Mouse (Mus musculus): Measurements from ENCODE around the gene Hpcal4. TPM values are rescaled to one million over a fixed set of nuclear protein-coding genes. Genes with fewer than 3 reads are reported as not detected.
A peak's percentile ranks its signal among the peaks of the same experiment; 100 is the strongest.

The Hpcal4 gene
- total RNA-seq, 1 experiment = 0.67 TPM

GRCm38 (mm10) chr4:123229166-123229565, 46.1 kb downstream of the Hpcal4 start:
- Histone ChIP-seq H3K4me3 (ENCODE audit: insufficient read depth in 1 of 2, low read depth in 1 of 2, low read length in 2 of 2, poor library complexity in 1 of 2, severe bottlenecking in 1 of 2) (peak overlapping the region in 1 of 2 experiments; percentile 35; a peak in 2 of 4 replicates), H3K36me3 (ENCODE audit: control insufficient read depth, insufficient read depth, low read length, poor library complexity, severe bottlenecking) (no peaks in the 10 kb centered on the region), H3K27ac (ENCODE audit: insufficient read depth, low read depth, low read length, poor library complexity, severe bottlenecking) (no peak overlapping the region), H3K9me3 (ENCODE audit: control insufficient read depth, insufficient read depth, low read depth, low read length) (no peaks in the 10 kb centered on the region), H3K4me1 (ENCODE audit: control insufficient read depth in 2 of 2, insufficient read depth in 2 of 2, low read length in 2 of 2, poor library complexity in 1 of 2) (peaks cover 0 to 5% of the 10 kb centered on the region in 2 experiments; a peak in 1 of 4 replicates), H3K9ac (ENCODE audit: insufficient read depth, low read depth, low read length, poor library complexity, severe bottlenecking) (no peak overlapping the region)
- no peak for TF ChIP-seq ZC3H11A (IDR thresholded peaks at IDR 0.05; ENCODE audit: borderline replicate concordance, low read depth, low read length)
- no peak for TF ChIP-seq CHD2 (IDR thresholded peaks at IDR 0.05; ENCODE audit: low read depth, low read length)
- no peak for TF ChIP-seq HCFC1 (IDR thresholded peaks at IDR 0.05; ENCODE audit: borderline replicate concordance, insufficient read depth, low read length)
- TF ChIP-seq ZNF384 (IDR thresholded peaks at IDR 0.05; ENCODE audit: low read depth, low read length) = no peak
- no peak for TF ChIP-seq MAFK (IDR thresholded peaks at IDR 0.05; ENCODE audit: insufficient read depth, low read depth, low read length)
- no peak for DNase-seq (ENCODE audit: low read depth, low spot score)
- in situ Hi-C loops (cut with MboI; ENCODE audit: low sequenced_read_pairs in 2 of 2, unreplicated experiment in 2 of 2) = no loop called here

GRCm38 (mm10) chr4:123232841-123233240, 49.8 kb downstream of the Hpcal4 start:
- Histone ChIP-seq H3K4me1 (ENCODE audit: control insufficient read depth in 2 of 2, insufficient read depth in 2 of 2, low read length in 2 of 2, poor library complexity in 1 of 2) (peaks cover 0 to 5% of the 10 kb centered on the region in 2 experiments; a peak in 1 of 4 replicates), H3K9ac (ENCODE audit: insufficient read depth, low read depth, low read length, poor library complexity, severe bottlenecking) (no peak overlapping the region), H3K4me3 (ENCODE audit: insufficient read depth in 1 of 2, low read depth in 1 of 2, low read length in 2 of 2, poor library complexity in 1 of 2, severe bottlenecking in 1 of 2) (no peak overlapping the region), H3K9me3 (ENCODE audit: control insufficient read depth, insufficient read depth, low read depth, low read length) (no peaks in the 10 kb centered on the region), H3K27ac (ENCODE audit: insufficient read depth, low read depth, low read length, poor library complexity, severe bottlenecking) (no peak overlapping the region), H3K36me3 (ENCODE audit: control insufficient read depth, insufficient read depth, low read length, poor library complexity, severe bottlenecking) (no peaks in the 10 kb centered on the region)
- no peak for TF ChIP-seq ZNF384 (IDR thresholded peaks at IDR 0.05; ENCODE audit: low read depth, low read length)
- TF ChIP-seq ZC3H11A (IDR thresholded peaks at IDR 0.05; ENCODE audit: borderline replicate concordance, low read depth, low read length) = no peak
- TF ChIP-seq CHD2 (IDR thresholded peaks at IDR 0.05; ENCODE audit: low read depth, low read length) = no peak
- no peak for TF ChIP-seq HCFC1 (IDR thresholded peaks at IDR 0.05; ENCODE audit: borderline replicate concordance, insufficient read depth, low read length)
- no peak for TF ChIP-seq MAFK (IDR thresholded peaks at IDR 0.05; ENCODE audit: insufficient read depth, low read depth, low read length)
- no peak for DNase-seq (ENCODE audit: low read depth, low spot score)
- in situ Hi-C loops (cut with MboI; ENCODE audit: low sequenced_read_pairs in 2 of 2, unreplicated experiment in 2 of 2) = no loop called here

- Histone ChIP-seq H3K9ac (ENCODE audit: insufficient read depth, low read depth, low read length, poor library complexity, severe bottlenecking) (no peak within 1 kb of the TSS), H3K9me3 (ENCODE audit: control insufficient read depth, insufficient read depth, low read depth, low read length) (no peaks in the 10 kb centered on the region), H3K27ac (ENCODE audit: insufficient read depth, low read depth, low read length, poor library complexity, severe bottlenecking) (no peak within 1 kb of the TSS), H3K4me1 (ENCODE audit: control insufficient read depth in 2 of 2, insufficient read depth in 2 of 2, low read length in 2 of 2, poor library complexity in 1 of 2) (peaks cover 0 to 5% of the 10 kb centered on the region in 2 experiments; a peak in 1 of 4 replicates), H3K4me3 (ENCODE audit: insufficient read depth in 1 of 2, low read depth in 1 of 2, low read length in 2 of 2, poor library complexity in 1 of 2, severe bottlenecking in 1 of 2) (peak within 1 kb of the TSS; percentile 59 to 63), H3K36me3 (ENCODE audit: control insufficient read depth, insufficient read depth, low read length, poor library complexity, severe bottlenecking) (no peaks in the 10 kb centered on the region)
- in situ Hi-C loops (cut with MboI; ENCODE audit: low sequenced_read_pairs in 2 of 2, unreplicated experiment in 2 of 2) = no loop called here
- DNase-seq (ENCODE audit: low read depth, low spot score) = no peak
- TF ChIP-seq CHD2 (IDR thresholded peaks at IDR 0.05; ENCODE audit: low read depth, low read length) (no peak), ZC3H11A (IDR thresholded peaks at IDR 0.05; ENCODE audit: borderline replicate concordance, low read depth, low read length) (no peak), ZNF384 (IDR thresholded peaks at IDR 0.05; ENCODE audit: low read depth, low read length) (no peak), HCFC1 (IDR thresholded peaks at IDR 0.05; ENCODE audit: borderline replicate concordance, insufficient read depth, low read length) (no peak), MAFK (IDR thresholded peaks at IDR 0.05; ENCODE audit: insufficient read depth, low read depth, low read length) (no peak)
These were observed 50.6 kb downstream of the Hpcal4 start, which contains the start of gene Heyl for GRCm38 (mm10) chr4:123233492-123234084. TSS of gene Heyl (plus strand) at chr4:123233556.

GRCm38 (mm10) chr4:123235835-123236430, 52.9 kb downstream of the Hpcal4 start:
- no peak overlapping the region for H3K4me3 ChIP-seq (ENCODE audit: insufficient read depth in 1 of 2, low read depth in 1 of 2, low read length in 2 of 2, poor library complexity in 1 of 2, severe bottlenecking in 1 of 2)
- no peaks in the 10 kb centered on the region for H3K9me3 ChIP-seq (ENCODE audit: control insufficient read depth, insufficient read depth, low read depth, low read length)

More at GRCm38 (mm10) chr4:123235835-123236430, 52.9 kb downstream of the Hpcal4 start:
- no peak overlapping the region for H3K9ac ChIP-seq (ENCODE audit: insufficient read depth, low read depth, low read length, poor library complexity, severe bottlenecking)
- H3K4me1 ChIP-seq (ENCODE audit: control insufficient read depth in 2 of 2, insufficient read depth in 2 of 2, low read length in 2 of 2, poor library complexity in 1 of 2) = peaks cover 0 to 5% of the 10 kb centered on the region in 2 experiments; a peak in 1 of 4 replicates
- in situ Hi-C loops (cut with MboI; ENCODE audit: low sequenced_read_pairs in 2 of 2, unreplicated experiment in 2 of 2) = no loop called here
- H3K27ac ChIP-seq (ENCODE audit: insufficient read depth, low read depth, low read length, poor library complexity, severe bottlenecking) = no peak overlapping the region
- H3K36me3 ChIP-seq (ENCODE audit: control insufficient read depth, insufficient read depth, low read length, poor library complexity, severe bottlenecking) = no peaks in the 10 kb centered on the region
- TF ChIP-seq MAFK (IDR thresholded peaks at IDR 0.05; ENCODE audit: insufficient read depth, low read depth, low read length) (no peak), ZC3H11A (IDR thresholded peaks at IDR 0.05; ENCODE audit: borderline replicate concordance, low read depth, low read length) (no peak), HCFC1 (IDR thresholded peaks at IDR 0.05; ENCODE audit: borderline replicate concordance, insufficient read depth, low read length) (no peak), CHD2 (IDR thresholded peaks at IDR 0.05; ENCODE audit: low read depth, low read length) (no peak)
- DNase-seq (ENCODE audit: low read depth, low spot score) = no peak

Measured in ES-E14 (cell line).